Mouse (Mus musculus): ENCODE measurements around the gene Prpf8.

Gene Prpf8

GRCm38 (mm10) chr11:75508162-75508561 lies 21.5 kb downstream of the Prpf8 start:
- DNase-seq (ENCODE audit: low read depth, low spot score) = no peak

DNA sequence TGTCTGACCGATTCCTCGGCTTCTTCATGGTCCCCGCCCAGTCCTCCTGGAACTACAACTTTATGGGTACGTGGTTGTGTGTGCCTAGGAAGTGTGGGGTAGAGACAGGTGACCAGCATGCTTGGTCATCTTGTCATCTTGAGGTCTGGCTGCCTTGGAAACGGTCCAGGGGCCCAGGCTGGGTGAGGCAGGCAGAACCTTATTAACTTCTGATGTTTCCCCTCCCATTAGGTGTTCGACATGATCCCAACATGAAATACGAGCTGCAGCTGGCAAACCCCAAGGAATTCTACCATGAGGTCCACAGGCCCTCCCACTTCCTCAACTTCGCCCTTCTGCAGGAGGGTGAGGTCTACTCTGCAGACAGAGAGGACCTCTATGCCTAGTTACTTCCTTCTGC lies 22.3 kb downstream of the Prpf8 start:
- no peak for DNase-seq (ENCODE audit: low read depth, low spot score)

DNA sequence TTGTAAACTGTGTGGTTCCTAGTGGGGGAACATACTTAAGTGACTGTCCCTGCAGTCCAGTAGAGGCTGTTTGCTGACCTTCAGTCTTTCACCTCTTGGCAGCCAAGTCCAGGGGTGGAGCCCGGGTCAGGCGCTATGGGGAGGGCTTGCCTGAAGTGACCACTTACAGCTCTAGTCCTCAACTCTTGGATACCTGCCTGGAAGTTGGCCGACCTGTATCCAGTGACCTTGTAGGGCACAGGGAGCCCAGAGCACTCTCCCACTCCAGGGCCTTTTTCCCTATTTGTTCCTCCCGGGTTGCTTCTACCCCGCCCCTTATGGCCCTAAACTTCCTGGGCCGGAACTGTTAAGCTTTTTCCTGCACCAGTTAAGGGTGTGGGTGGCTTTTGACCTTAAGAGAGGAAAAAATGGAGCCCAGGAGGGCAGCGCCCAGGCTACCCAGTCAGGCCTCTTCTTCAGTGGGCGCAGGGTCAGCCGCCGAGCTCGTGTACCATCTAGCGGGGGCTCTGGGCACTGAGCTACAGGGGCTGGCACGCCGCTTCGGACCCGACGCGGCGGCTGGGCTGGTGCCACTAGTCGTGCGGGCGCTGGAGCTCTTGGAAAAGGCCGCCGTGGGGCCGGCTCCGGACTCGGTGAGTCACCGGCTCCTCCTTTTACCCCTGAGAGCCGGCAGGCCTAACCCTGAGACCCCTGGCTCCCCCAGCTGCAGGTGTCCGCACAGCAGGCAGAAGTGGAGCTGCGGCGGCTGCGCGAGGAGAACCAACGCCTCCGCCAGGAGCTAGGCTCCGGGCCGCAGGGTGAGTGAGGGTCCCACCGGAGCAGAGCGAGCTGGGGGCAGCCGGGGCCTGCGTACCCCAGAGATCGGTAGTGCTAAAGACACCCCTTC lies 23.4 kb downstream of the Prpf8 start, which contains the start of gene Rilp:
Rilp (plus strand) TSS at position 354 of the 886 bp plus-strand sequence.
- DNase-seq (ENCODE audit: low read depth, low spot score) = peak; percentile 82

DNA sequence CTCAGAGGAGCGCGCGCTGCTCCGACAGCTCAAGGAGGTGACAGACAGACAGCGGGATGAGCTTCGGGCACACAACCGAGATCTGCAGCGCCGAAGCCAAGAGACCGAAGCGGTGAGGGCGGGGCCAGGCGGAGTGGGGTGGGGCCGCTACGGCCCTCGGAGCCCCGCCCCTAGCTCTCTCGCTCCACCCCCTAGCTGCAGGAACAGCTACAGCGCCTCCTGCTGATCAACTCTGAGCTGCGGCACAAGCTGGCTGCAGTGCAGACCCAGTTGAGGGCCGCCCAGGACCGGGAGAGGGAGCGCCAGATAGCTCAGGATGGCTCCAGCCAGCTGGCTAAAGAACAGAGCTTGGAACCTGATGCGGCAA lies 24.0 kb downstream of the Prpf8 start:
- DNase-seq (ENCODE audit: low read depth, low spot score) = peak; percentile 90

DNA sequence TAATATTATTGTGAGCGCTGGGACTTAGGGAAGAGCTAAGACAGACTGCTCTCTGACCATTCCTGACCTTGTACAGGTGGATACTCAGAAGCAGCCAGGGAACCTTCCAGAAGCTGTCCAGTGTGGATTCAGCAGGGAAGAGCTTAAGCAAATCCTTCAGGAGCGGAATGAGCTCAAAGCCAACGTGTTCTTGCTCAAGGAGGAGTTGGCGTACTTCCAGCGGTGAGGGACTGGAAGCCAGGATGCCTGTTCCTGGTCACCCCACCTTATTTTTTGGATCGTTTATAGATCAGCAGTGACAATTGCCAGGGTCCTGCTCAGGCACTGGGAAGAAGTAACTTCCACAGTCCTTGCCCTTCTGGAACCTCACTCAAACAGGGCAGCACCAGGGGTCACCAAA lies 24.6 kb downstream of the Prpf8 start:
- no peak for DNase-seq (ENCODE audit: low read depth, low spot score)

DNA sequence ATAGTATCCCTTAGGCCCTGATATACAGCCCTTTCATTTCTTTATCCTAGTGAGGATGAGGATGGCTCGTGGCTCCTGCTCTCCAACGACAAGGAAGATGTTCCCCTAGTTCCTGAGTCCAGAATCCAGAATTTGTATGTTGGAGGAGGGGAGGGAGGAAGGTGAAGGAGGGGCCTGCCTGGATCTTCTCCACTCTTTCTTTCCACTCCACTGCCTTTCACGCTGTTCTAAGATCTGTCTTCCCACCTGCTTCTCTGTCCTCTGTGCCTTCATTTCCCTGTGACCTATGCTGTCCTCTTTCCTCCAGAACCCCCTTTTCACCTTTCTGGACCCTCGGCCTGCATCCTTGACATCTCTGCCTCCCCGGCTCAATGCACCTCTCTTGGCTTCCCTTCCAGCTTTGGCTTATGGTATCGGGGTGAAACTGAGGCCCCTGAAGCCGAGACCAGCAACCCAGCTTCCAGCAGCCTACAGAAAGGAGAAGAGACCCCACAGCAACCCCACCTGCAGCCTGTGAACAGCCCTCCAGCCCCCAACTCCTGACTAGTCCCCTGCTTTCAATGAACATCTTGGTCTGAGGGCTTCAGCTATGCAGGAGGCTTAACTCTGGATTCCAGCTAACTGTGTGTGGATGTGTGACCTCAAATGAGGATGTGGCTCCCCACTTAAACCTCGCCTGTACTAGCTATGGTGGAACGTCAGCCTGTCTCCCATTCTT lies 25.8 kb downstream of the Prpf8 start:
- DNase-seq (ENCODE audit: low read depth, low spot score) = no peak

- DNase-seq (ENCODE audit: low read depth, low spot score) = peak; percentile 51
Measured at GRCm38 (mm10) chr11:75513336-75513735, 26.7 kb downstream of the Prpf8 start, which contains the start of gene Scarf1. Scarf1 (plus strand) TSS chr11:75513540.

GRCm38 (mm10) chr11:75515186-75515585 lies 28.6 kb downstream of the Prpf8 start:
- no peak for DNase-seq (ENCODE audit: low read depth, low spot score)

DNA sequence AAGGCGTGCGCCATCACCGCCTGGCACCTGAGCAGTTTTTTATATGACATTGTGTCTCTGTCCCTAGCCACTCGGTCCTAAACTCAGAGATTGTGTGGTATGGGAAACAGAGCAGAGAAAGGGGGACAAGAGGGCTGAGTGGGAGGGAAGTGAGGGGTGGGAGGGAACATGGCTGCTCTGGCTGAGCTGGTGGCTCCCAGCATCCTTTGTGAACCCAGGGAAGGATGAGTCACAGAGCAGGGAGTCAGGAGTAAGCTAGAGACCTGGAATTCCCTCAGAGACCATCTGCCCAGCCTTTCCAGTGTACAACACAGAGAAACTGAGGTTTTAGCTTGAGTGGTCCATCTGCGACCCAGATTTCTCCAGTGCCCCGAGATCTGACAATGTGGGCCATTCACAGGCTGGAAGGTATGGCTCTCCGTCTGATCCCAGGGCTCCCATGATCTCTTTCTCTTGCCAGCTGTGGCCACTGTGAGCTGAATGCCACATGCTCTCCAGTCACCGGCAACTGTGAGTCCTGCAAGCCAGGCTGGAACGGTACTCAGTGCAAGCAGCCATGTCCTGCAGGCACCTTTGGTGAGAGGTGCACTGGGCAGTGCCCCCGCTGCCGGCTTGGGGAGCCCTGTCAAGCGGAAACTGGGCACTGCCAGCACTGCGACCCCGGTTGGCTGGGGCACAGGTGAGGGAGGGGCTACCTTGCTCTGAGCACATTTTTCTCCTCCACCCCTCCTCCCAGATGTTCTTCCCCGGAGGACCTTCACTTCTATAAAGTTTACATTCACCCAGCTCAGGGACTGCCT lies 33.4 kb downstream of the Prpf8 start:
- DNase-seq (ENCODE audit: low read depth, low spot score) = peak; percentile 37

GRCm38 (mm10) chr11:75521609-75522008 lies 35.0 kb downstream of the Prpf8 start:
- no peak for DNase-seq (ENCODE audit: low read depth, low spot score)

DNA sequence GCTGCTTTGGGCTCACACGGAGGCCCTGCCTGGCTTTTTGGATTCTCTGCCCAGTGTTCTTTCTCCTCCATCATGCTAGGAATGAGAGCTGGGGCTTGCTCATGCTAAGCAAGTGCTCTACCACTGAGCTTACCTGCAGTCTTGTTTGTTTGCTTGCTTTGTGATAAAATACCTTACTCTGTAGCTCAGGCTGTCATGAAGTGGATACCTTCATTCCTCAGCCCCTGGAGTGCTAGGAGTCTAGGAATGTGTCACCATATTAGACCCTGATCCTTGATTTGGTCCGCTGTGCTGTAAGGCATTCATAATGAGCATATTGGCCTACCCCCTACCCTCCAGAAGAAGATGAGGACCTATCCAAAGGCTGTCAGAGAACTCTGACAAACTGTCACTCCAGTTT lies 36.2 kb downstream of the Prpf8 start:
- DNase-seq (ENCODE audit: low read depth, low spot score) = no peak

- no peak for DNase-seq (ENCODE audit: low read depth, low spot score)
Measured at GRCm38 (mm10) chr11:75525531-75526125, 39.0 kb downstream of the Prpf8 start.

DNA sequence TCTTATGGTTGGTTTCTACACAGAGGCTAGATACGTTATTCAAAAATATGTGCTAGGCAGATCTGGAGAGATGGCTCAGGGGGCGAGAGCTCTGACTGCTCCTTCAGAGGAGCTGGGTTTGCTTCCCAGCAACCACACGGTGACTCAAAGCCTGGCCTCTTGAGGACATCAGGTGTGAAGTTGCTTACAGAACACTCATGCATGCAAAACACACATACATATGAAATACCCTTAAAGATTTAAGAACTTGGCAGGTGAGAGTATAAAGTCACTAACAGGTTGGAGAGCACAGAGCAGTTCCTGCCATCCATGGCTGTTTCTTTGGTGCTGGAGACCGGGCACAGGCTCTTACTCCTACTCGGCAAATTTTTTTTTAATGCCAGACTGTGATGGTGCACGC lies 40.3 kb downstream of the Prpf8 start:
- DNase-seq (ENCODE audit: low read depth, low spot score) = no peak

- no peak for DNase-seq (ENCODE audit: low read depth, low spot score)
Measured at GRCm38 (mm10) chr11:75529771-75530170, 43.2 kb downstream of the Prpf8 start.

- DNase-seq (ENCODE audit: low read depth, low spot score) = peak; percentile 90
Measured at GRCm38 (mm10) chr11:75530325-75530724, 43.7 kb downstream of the Prpf8 start.

GRCm38 (mm10) chr11:75530845-75531373 lies 44.3 kb downstream of the Prpf8 start:
- no peak for DNase-seq (ENCODE audit: low read depth, low spot score)

DNA sequence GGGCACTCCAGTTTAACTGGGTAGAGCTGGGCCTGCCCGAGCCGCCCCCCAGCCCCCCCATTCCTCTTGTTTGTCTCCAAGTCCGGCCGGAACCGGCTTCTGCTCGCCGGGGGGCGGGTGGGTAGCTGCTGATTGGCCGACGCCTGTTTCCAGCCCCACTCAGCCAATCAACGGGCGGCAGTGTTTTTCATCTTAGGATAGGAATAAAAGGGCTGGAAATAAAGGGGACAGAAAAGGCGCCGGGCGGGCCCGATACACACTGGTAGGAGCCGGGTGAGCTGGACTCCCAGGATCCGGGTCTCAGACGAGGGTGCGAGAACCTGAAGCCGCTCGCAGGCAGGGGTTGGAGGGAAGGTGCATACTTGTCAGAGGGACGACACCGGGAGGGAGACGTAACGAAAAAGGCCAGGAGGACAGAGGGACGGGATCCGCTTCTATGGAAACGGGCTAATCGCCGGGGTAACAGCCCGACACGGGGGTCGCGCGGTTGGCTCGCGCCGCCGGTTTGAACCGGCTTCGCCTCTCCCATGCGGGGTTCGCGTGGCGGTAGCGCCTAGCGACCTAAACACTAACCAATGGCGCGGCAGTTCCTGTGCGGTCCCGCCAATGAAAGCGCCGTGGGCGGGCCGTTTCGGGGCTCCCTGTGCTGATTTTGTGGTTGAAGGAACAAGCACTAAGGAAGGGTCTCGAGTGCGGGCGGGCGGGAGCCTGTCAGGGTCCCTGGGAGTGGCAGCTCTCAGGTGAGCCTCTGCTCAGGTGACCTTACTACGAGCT lies 45.0 kb downstream of the Prpf8 start, which contains the start of gene Slc43a2:
Slc43a2 (plus strand) TSS at position 226 of the 774 bp plus-strand sequence.
- DNase-seq (ENCODE audit: low read depth, low spot score) = peak; percentile 97

GRCm38 (mm10) chr11:75532340-75533277 lies 46.0 kb downstream of the Prpf8 start:
- peak; percentile 40 for DNase-seq (ENCODE audit: low read depth, low spot score)

DNA sequence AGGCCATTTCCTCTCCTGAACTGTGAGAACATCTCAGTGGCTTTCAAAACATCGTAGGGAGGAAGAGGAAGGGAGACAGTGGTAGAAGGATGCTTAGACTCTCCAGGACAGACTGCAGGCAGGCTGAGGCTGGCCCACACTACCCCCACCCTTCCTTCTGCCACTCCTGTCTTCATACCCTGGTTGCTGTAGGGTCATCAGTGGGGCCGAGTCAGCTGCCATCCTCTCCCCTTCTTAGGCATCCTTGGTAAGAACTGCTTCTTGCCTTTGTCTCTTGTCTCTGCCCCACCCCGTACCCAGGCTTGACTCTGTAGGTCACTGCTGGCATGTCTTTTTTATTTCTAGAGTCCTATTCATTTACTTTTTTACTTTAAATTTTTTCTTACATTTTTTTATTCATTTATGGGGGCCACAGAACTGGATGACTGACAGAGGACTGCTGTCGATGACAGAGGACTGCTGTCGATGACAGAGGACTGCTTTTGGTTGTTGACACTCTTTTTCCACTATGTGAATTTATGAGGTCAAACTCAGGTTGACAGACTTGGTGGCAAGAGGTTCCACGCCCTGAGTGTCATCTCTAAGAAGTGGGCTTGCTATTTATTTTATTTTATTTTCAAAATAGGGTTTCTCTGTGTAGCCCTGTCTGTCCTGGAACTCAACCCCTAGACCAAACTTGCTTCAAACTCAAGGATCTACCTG lies 46.8 kb downstream of the Prpf8 start:
- DNase-seq (ENCODE audit: low read depth, low spot score) = no peak
